Mouse (Mus musculus): Measurements from ENCODE around the gene Myo1e.

The Myo1e gene

DNA sequence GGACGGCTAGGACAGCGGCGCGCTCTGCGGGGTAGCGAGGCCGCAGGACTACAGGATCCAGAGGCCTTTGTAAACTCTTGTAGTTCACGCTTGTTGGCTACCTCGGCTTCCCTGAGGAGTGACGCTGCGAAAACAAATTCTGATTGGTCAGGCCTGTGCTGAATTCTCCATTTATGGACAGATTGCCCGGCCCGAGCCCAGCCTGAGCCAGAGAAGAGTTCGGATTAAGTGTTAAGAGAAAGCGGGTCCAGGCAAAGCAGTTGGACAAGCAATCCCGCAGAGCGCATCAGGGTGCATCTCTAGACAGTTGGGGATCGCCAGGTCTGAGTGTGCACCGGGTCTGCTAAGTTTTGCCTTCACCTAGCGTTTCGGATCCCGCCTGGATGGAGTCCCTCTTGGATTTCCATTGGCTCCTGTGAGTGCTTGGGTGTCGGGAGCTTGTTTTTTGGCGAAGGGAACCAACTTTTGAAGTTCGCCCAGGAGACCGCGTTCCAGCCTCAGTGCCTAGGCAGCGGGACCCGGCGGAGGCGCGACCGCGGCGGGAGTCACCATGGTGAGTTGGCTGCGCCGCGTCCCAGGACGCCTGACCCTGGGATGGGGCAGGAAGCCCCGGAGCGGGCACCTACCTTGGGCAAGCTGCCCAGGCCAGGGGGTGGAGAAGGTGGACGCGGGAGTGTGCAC lies at the start of gene Myo1e:
Myo1e (plus strand) TSS at position 200 of the 681 bp plus-strand sequence.
- peak; percentile 81 to 84 for DNase-seq

DNA sequence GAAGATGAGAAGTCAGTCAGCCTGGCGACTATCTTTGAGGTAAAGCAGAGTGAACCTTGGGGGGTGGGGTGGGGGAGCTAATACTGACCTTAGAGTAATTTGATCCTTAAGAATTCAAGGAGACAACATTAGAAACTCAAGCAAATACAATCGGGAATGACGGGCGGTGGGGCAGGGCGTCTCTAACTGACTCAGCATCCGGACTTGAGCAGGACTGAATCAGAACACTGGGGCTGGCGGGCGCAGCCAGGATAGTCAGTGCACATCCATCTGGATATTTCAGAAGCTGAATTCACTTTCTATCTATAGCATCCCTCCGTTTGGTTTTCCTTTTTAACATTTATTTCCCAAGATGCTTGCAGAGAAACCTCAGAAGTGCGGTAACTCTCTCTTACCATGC lies 47.1 kb upstream of the Myo1e start:
- DNase-seq, result no peak

GRCm38 (mm10) chr9:70168973-70169372 lies 38.2 kb upstream of the Myo1e start:
- DNase-seq, result peak; percentile 48 to 52

DNA sequence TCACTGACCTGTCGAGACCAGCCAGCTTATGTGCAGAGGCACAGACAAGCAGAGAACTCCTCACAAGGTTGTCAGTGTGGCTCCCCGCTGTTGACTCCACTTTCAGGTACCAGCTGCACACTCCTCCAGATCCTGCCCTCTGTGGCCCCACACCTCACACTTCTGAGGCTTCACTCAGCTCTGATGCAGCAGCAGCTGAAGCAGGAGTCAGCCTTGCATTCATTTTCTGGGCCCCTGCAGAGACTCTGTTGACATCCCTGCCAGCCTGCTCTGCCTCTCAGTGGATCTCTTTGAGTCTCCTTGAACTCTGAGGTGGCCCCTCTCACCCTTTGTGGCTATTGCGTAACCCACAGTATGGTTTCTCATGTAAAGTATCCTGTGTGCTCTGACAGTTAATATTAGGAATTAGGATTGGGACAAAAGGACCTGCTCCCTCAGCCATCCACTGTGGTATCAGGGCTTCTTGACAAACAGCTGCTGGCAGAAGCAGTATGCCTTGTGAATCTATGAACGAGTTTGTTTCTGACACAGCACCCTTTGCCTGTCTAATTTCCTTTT lies 32.8 kb upstream of the Myo1e start:
- DNase-seq, result no peak

- no peak for DNase-seq
Measured at GRCm38 (mm10) chr9:70174896-70175295, 32.3 kb upstream of the Myo1e start.

GRCm38 (mm10) chr9:70176291-70176690 lies 30.9 kb upstream of the Myo1e start:
- no peak for DNase-seq

- DNase-seq, result no peak
Measured at GRCm38 (mm10) chr9:70181719-70182118, 25.4 kb upstream of the Myo1e start.

GRCm38 (mm10) chr9:70182639-70183038 lies 24.5 kb upstream of the Myo1e start:
- peak; percentile 19 to 31 for DNase-seq

- no peak for DNase-seq
Measured at GRCm38 (mm10) chr9:70192336-70192735, 14.8 kb upstream of the Myo1e start.

DNA sequence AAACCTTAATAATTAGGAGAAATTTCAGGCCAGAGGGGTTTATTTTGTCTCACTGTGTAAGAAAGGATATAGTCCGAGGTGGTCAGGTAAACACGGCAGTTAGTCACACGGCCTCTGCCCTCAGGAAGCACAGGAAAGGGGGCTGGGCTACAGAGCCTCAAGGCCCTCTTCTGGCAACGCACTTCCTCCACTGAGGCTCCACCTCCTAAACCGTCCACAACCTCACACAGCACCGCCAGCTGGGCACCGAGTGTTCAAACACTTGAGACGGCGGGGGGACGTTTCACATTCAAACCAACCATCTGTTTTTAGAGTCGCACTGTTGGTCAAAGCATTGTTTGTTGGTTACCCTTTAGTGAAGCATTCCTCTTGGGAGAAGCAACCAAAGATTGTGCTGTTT lies 12.5 kb upstream of the Myo1e start:
- peak; percentile 26 to 30 for DNase-seq

- no peak for DNase-seq
Measured at GRCm38 (mm10) chr9:70196956-70197659, 10.0 kb upstream of the Myo1e start.

- DNase-seq, result no peak
Measured at GRCm38 (mm10) chr9:70197992-70198391, 9.2 kb upstream of the Myo1e start.

- DNase-seq, result peak; percentile 86
Measured at GRCm38 (mm10) chr9:70202753-70203152, 4.4 kb upstream of the Myo1e start.

DNA sequence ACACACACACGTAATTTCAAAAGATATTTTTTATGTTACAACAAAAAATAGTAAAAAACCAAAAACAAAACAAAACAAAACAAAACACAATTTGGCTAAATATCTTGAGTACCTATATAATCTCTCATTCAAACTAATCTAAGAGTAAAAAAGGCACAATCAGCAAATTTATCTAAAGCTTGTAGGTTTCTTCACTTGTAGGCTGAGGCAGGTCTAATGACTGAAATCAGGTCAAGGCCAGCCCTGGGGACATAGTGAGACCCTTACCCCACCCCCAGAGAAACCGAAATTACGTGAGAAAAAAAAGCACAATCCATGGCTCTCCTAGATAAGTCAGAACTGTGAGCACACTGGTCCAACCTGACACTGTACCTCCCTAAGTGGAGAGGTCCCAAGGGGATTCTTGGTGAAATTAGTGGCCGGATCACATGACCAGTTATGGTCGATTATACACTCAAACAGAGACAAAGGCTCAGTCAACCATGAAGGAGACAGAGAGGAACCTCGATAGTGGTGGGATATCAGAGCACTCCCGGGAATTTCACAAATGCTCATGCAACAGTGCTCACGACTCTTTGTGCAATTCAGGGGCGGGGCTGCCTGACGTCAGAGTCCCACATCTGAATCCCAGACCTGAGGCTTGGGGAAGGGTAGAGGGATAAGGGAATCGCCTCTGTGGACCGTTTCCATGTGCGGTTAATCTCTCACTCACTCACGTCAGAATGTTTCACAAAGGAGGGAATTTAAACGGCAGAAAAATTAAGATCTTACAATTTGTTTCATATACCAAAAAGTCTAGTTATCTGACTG lies 3.7 kb upstream of the Myo1e start:
- peak; percentile 31 to 39 for DNase-seq

GRCm38 (mm10) chr9:70207981-70208521 lies 901 bp downstream of the Myo1e start:
- peak; percentile 48 to 61 for DNase-seq

- peak in 1 of 2 experiments; percentile 10 for DNase-seq
Measured at GRCm38 (mm10) chr9:70208751-70209150, 1.6 kb downstream of the Myo1e start.

DNA sequence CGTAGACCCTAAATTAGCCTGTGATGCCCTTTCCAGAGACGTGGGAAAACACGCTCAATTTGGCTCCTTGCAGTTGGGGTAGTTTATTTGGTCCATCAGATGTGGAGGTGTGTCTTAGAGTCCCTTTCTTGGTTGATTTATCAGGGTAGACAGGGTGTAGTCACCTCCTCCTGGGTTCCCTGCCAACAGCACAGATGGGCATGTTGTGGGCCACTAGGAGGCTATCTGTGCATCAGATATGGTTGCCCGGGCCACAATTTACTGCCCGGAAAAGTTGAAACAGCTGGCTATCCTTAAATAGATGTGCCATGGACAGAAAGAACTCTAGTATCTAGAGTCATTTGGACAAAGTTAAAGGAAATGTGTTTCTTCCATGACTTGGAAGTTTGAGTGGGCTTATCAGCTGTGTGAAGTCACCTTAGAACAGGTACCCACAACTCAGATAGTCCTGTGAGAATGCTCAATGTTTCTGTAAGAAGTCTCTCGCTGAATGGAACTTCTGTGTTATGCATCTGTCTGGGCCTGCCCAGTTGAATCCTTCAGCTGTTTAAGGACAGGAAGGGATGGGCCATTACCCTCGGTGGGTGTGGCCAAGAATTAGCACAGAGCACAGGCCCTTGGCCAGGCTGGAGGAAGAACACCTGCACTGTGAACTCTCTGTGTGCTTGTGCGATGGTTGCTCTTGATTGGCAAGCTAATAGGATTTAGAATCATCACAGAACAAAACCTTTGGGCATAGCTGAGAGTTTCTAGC lies 2.3 kb downstream of the Myo1e start:
- DNase-seq, result peak; percentile 81 to 85

GRCm38 (mm10) chr9:70211638-70212037 lies 4.5 kb downstream of the Myo1e start:
- no peak for DNase-seq

DNA sequence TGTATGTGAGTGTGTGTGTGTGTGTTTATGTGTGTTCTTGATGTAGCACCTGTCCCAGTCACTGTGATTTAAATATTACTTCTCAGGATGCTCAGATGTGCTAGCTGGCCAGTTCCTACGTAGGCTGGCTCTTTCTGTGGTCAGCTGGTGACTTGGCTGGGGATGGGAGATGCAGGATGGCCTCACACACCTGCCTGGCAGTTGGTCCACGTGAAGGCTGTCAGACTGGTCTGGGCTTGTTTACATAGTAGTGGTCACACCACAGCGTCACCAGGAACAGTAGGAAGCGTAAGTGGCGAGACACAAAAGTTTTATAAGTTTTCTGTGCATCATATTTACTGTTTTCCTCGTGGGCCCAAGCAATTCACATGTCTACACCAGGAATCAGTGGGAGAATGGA lies 9.4 kb downstream of the Myo1e start:
- no peak for DNase-seq

GRCm38 (mm10) chr9:70219295-70219931 lies 12.3 kb downstream of the Myo1e start:
- DNase-seq, result no peak

GRCm38 (mm10) chr9:70220461-70221170 lies 13.5 kb downstream of the Myo1e start:
- DNase-seq, result no peak

All from B cell, adult 2 months (primary cell).